Comparison of ENCODE assay signal across 8 mouse cellular contexts in the genomic region with DNA sequence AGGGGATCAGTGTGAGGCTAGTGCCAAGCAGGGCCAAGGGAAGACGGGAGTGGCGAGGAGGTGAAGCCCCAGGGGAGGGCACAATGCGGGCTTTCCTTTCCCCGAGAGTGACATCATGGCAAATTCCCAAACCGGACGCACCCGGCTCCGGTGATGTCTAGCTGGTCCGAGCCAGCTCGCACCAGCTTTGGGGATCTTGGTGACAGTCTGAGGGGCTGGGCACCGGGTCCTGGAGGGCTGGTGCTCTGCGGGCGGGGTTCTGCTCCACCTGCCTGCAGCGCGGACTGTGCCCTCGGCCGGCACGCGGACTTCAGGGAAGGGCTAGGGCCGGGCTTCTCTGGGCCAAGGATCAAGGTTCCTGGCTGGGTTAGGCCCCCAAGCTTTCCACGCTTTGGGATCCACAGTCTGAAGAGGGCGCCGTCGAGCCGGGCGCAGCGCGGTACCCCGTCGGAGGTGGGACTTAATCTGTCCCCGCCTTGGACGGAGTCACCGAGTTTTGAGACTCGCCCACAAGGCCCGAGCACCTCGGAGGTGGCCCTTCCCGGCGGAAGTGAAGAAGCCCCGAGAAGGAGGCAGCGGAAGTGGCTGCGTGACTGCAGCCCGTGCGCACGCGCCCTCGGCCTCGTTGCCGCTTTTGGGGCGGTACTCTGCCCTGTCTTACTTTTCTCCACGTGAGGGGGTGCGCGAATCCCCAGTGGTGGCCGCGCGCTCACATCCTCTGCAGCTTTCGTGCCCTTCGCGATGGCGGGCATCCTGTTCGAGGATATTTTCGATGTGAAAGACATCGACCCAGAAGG. TPM values are rescaled to one million over a fixed set of nuclear protein-coding genes. Genes with fewer than 3 reads are reported as not detected.
A peak's percentile ranks its signal among the peaks of the same experiment; 100 is the strongest.
DNase-seq lines count a peak whose midpoint lies in the region; ATAC-seq lines count a peak whose summit lies in the region.

Polr2h (plus strand) TSS at position 485 of the 797 bp plus-strand sequence.
Clcn2 (minus strand) TSS at position 566 of the 797 bp plus-strand sequence.

- peak; percentile 79 for ATAC-seq in heart, embryonic 13.5 days (ENCODE audit: extremely low read depth, insufficient number of reproducible peaks, low FRiP score, low TSS enrichment)
- ATAC-seq in liver, embryonic 12.5 days: peak; percentile 85
- ATAC-seq in stomach, embryonic 15.5 days (ENCODE audit: insufficient read depth, low FRiP score, low read depth): peak; percentile 86

- no peaks in the 10 kb centered on the region; the same call in 1 of the 2 replicates for H3K4me1 ChIP-seq in brown adipose tissue, adult 24 weeks (ENCODE audit: control insufficient read depth, insufficient read depth, insufficient read length, low read length)
- peaks cover 38% of the 10 kb centered on the region for H3K4me1 ChIP-seq in heart, embryonic 13.5 days
- peaks cover 55% of the 10 kb centered on the region for H3K4me1 ChIP-seq in liver, embryonic 12.5 days
- H3K4me1 ChIP-seq in stomach, embryonic 15.5 days: peaks cover 32% of the 10 kb centered on the region

- H3K27ac ChIP-seq in brown adipose tissue, adult 24 weeks (replicated peaks; ENCODE audit: low read depth, low read length): peak within 1 kb of the TSS; percentile 72
- H3K27ac ChIP-seq in heart, embryonic 13.5 days (replicated peaks): peak within 1 kb of the TSS; percentile 97
- peak within 1 kb of the TSS; percentile 91 for H3K27ac ChIP-seq in liver, embryonic 12.5 days
- H3K27ac ChIP-seq in stomach, embryonic 15.5 days: peak within 1 kb of the TSS; percentile 99

- peaks cover 34% of the 10 kb centered on the region for H3K36me3 ChIP-seq in heart, embryonic 13.5 days
- peaks cover 41% of the 10 kb centered on the region for H3K36me3 ChIP-seq in liver, embryonic 12.5 days
- H3K36me3 ChIP-seq in stomach, embryonic 15.5 days: peaks cover 12% of the 10 kb centered on the region; the same call in 1 of the 2 replicates

- WGBS in heart, embryonic 13.5 days: under 1% methylated on average over 62 of the region's 62 CpGs
- WGBS in liver, embryonic 12.5 days (ENCODE audit: insufficient replicate concordance): under 1% methylated on average over 62 of the region's 62 CpGs
- under 1% methylated on average over 62 of the region's 62 CpGs for WGBS in stomach, embryonic 15.5 days

- peak within 1 kb of the TSS; percentile 75 for H3K4me3 ChIP-seq in brown adipose tissue, adult 24 weeks (ENCODE audit: insufficient read depth, low read depth, low read length)
- H3K4me3 ChIP-seq in heart, embryonic 13.5 days: peak within 1 kb of the TSS; percentile 67
- H3K4me3 ChIP-seq in liver, embryonic 12.5 days: peak within 1 kb of the TSS; percentile 74
- peak within 1 kb of the TSS; percentile 74 for H3K4me3 ChIP-seq in stomach, embryonic 15.5 days (replicated peaks)

- no peaks in the 10 kb centered on the region for H3K27me3 ChIP-seq in heart, embryonic 13.5 days (replicated peaks)
- H3K27me3 ChIP-seq in liver, embryonic 12.5 days (replicated peaks): no peaks in the 10 kb centered on the region
- H3K27me3 ChIP-seq in stomach, embryonic 15.5 days (replicated peaks): no peaks in the 10 kb centered on the region

- peak within 1 kb of the TSS; percentile 87 for H3K9ac ChIP-seq in heart, embryonic 13.5 days
- peak within 1 kb of the TSS; percentile 84 for H3K9ac ChIP-seq in liver, embryonic 12.5 days
- peak within 1 kb of the TSS; percentile 66 for H3K9ac ChIP-seq in stomach, embryonic 15.5 days

- peak; percentile 98 for DNase-seq in CD4-positive, CD25-positive, alpha-beta regulatory T cell, adult 2 months (ENCODE audit: low read depth, low spot score)
- peak; percentile 68 for DNase-seq in fat pad, adult 2 months (ENCODE audit: extremely low read depth, low read depth, low spot score)
- DNase-seq in kidney, postnatal 10 days: peak; percentile 98
- DNase-seq in natural killer cell, adult 2 months (ENCODE audit: low spot score in 2 of 2): peak; percentile 96 to 98

- H3K4me2 ChIP-seq in heart, embryonic 13.5 days: peak within 1 kb of the TSS; percentile 97
- peak within 1 kb of the TSS; percentile 97 for H3K4me2 ChIP-seq in liver, embryonic 12.5 days
- H3K4me2 ChIP-seq in stomach, embryonic 15.5 days: peak within 1 kb of the TSS; percentile 88

- no peaks in the 10 kb centered on the region for H3K9me3 ChIP-seq in heart, embryonic 13.5 days
- no peaks in the 10 kb centered on the region for H3K9me3 ChIP-seq in liver, embryonic 12.5 days (replicated peaks)
- no peaks in the 10 kb centered on the region for H3K9me3 ChIP-seq in stomach, embryonic 15.5 days

RNA-seq across cellular contexts. Expression of gene Polr2h, which starts in this region (rescaled TPM):
- polyA plus RNA-seq in brown adipose tissue, adult 24 weeks (2012; ENCODE audit: insufficient read depth, insufficient read length, missing spikeins): 21.2 and 22.7 TPM in 2 replicates
- polyA plus RNA-seq in heart, embryonic 13.5 days (2015; fragmentation: Nextera tagmentation; extraction: Ambion mirVana): 52.6 and 56.2 TPM in 2 replicates
- 66.1 and 68.4 TPM in 2 replicates for polyA plus RNA-seq in liver, embryonic 12.5 days (2016; fragmentation: Nextera tagmentation; extraction: Ambion mirVana)
- polyA plus RNA-seq in stomach, embryonic 15.5 days (2015; fragmentation: Nextera tagmentation; extraction: Ambion mirVana): 95.7 and 97.3 TPM in 2 replicates

RNA-seq across cellular contexts. Expression of gene Clcn2, which starts in this region (rescaled TPM):
- polyA plus RNA-seq in brown adipose tissue, adult 24 weeks (2012; ENCODE audit: insufficient read depth, insufficient read length, missing spikeins): 0.67 TPM in 1 of 2 replicates, not detected in the other
- 3.9 and 4.3 TPM in 2 replicates for polyA plus RNA-seq in heart, embryonic 13.5 days (2015; fragmentation: Nextera tagmentation; extraction: Ambion mirVana)
- polyA plus RNA-seq in liver, embryonic 12.5 days (2016; fragmentation: Nextera tagmentation; extraction: Ambion mirVana): 14.0 and 14.5 TPM in 2 replicates
- polyA plus RNA-seq in stomach, embryonic 15.5 days (2015; fragmentation: Nextera tagmentation; extraction: Ambion mirVana): 15.3 and 20.2 TPM in 2 replicates

Comparison
In these comparisons a context has a peak if more than half of its experiments do, and no peak if none do; other contexts are left out.
1. Peak in every context shown above with its lines: DNase-seq, ATAC-seq, H3K4me3 ChIP-seq and H3K27ac ChIP-seq.